Mouse (Mus musculus) c-Kit-positive CD71-positive TER-119-negative erythroid progenitor cells, embryonic 14.5 days (primary cell): ENCODE results near the gene Tnrc18.

Experiments used
- DNase-seq: peaks from one replicate; pipeline ENCODE4 v3.0.0-alpha.2; 2013; ENCODE audit warnings: low read depth

Tnrc18 gene

GRCm38 (mm10) chr5:142682529-142682928, 134.9 kb downstream of the Tnrc18 start:
- no peak for DNase-seq

DNA sequence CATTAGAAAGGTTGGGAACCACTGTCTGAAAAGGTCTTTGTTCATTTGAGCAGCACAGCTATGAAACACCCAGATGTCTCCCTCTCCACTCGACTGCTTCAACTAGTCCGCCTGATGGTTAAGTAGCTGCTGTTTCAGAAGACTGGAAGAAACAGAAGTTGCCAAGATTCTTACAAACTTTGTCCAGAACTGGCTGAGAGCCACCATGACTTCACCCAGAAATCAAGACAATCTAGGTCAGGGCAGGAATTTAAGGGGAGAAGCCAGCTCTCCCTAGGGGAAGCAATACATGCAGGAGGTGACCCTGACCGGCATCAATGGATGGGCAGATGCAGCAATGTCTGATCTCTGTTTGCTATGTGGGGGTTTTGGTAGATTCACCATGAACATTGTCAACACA, 135.6 kb downstream of the Tnrc18 start:
- DNase-seq: no peak

- DNase-seq: no peak
Observed at GRCm38 (mm10) chr5:142679065-142679464, 138.4 kb downstream of the Tnrc18 start.

- no peak for DNase-seq
Observed at GRCm38 (mm10) chr5:142678141-142678571, 139.3 kb downstream of the Tnrc18 start.
